Mouse (Mus musculus): ENCODE measurements around the gene Relt. TPM values are rescaled to one million over a fixed set of nuclear protein-coding genes. Genes with fewer than 3 reads are reported as not detected.

Relt gene
- polyA plus RNA-seq, 1 experiment from 2014 or later, result 4.0 TPM

GRCm38 (mm10) chr7:100845026-100845400, 18.2 kb downstream of the Relt start:
- Histone ChIP-seq H3K4me3 (replicated peaks; ENCODE audit: low read length) (no peak overlapping the region), H3K9me3 (replicated peaks; ENCODE audit: control insufficient read depth, low read length) (no peaks in the 10 kb centered on the region), H3K9ac (ENCODE audit: low read length) (no peak overlapping the region), H3K4me1 (ENCODE audit: control insufficient read depth, insufficient read depth, low read length) (peaks cover 10% of the 10 kb centered on the region), H3K36me3 (ENCODE audit: control insufficient read depth, insufficient read depth, low read length) (no peaks in the 10 kb centered on the region), H3K27me3 (ENCODE audit: control insufficient read depth, insufficient read depth, low read length) (no peaks in the 10 kb centered on the region), H3K4me2 (ENCODE audit: low read depth, low read length) (no peak overlapping the region), H3K27ac (ENCODE audit: low read length) (peak overlapping the region; percentile 78)
- no peak for ATAC-seq (ENCODE audit: insufficient read depth, low FRiP score)

DNA sequence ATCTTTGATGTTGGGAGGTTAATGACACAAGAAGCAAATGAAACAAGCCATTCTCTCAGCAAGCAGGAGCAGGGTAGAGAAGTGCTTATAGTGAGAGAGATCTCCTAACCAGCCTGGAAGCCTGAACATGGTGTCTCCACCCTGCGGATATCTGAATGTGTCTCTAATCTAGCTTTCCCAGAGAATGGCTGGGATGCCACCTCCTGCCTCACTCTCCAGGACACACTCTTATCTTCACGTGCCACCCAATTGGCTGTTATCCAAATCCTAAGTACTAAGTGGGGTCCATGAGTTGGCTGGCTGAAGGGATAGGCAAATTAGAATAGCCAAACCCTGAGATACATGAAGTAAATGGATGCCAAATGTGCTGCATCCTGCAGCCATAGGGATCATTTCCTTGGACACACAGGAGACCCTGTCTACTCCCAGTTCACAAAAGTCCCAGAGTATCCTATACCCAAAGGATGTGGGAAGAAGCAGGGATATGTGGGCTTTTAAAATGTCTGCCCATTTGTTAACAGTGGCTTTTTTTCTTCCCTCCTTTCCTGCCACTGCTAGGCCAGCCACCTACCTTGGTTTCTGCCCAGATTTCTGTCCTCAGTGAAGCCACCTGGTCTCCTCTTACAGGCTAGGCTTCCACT, 18.7 kb downstream of the Relt start:
- ATAC-seq (ENCODE audit: insufficient read depth, low FRiP score), result peak; percentile 59; the same call in 1 of the 2 replicates
- no peak overlapping the region for H3K4me3 ChIP-seq (replicated peaks; ENCODE audit: low read length)
- H3K4me2 ChIP-seq (ENCODE audit: low read depth, low read length), result no peak overlapping the region
- 54% methylated on average over 2 of the region's 2 CpGs for WGBS
- H3K27me3 ChIP-seq (ENCODE audit: control insufficient read depth, insufficient read depth, low read length), result no peaks in the 10 kb centered on the region
- H3K9me3 ChIP-seq (replicated peaks; ENCODE audit: control insufficient read depth, low read length), result no peaks in the 10 kb centered on the region
- no peak overlapping the region for H3K9ac ChIP-seq (ENCODE audit: low read length)
- peak overlapping the region; percentile 78 for H3K27ac ChIP-seq (ENCODE audit: low read length)
- no peaks in the 10 kb centered on the region for H3K36me3 ChIP-seq (ENCODE audit: control insufficient read depth, insufficient read depth, low read length)
- peaks cover 10% of the 10 kb centered on the region for H3K4me1 ChIP-seq (ENCODE audit: control insufficient read depth, insufficient read depth, low read length)

- H3K4me3 ChIP-seq (replicated peaks; ENCODE audit: low read length), result no peak overlapping the region
- H3K9me3 ChIP-seq (replicated peaks; ENCODE audit: control insufficient read depth, low read length), result no peaks in the 10 kb centered on the region
- no peak; the same call in 1 of the 2 replicates for ATAC-seq (ENCODE audit: insufficient read depth, low FRiP score)
- H3K9ac ChIP-seq (ENCODE audit: low read length), result no peak overlapping the region
- 83% methylated on average over 2 of the region's 2 CpGs for WGBS
- no peak overlapping the region for H3K27ac ChIP-seq (ENCODE audit: low read length)
- no peaks in the 10 kb centered on the region for H3K27me3 ChIP-seq (ENCODE audit: control insufficient read depth, insufficient read depth, low read length)
- no peaks in the 10 kb centered on the region for H3K36me3 ChIP-seq (ENCODE audit: control insufficient read depth, insufficient read depth, low read length)
- H3K4me2 ChIP-seq (ENCODE audit: low read depth, low read length), result no peak overlapping the region
- peaks cover 10% of the 10 kb centered on the region for H3K4me1 ChIP-seq (ENCODE audit: control insufficient read depth, insufficient read depth, low read length)
Measured at GRCm38 (mm10) chr7:100843866-100844265, 19.4 kb downstream of the Relt start.

- 93% methylated on average over 5 of the region's 5 CpGs for WGBS
- H3K4me2 ChIP-seq (ENCODE audit: low read depth, low read length), result no peak overlapping the region
- H3K4me1 ChIP-seq (ENCODE audit: control insufficient read depth, insufficient read depth, low read length), result peaks cover 10% of the 10 kb centered on the region
- H3K27ac ChIP-seq (ENCODE audit: low read length), result no peak overlapping the region
- H3K4me3 ChIP-seq (replicated peaks; ENCODE audit: low read length), result no peak overlapping the region
- no peaks in the 10 kb centered on the region for H3K36me3 ChIP-seq (ENCODE audit: control insufficient read depth, insufficient read depth, low read length)
- no peak for ATAC-seq (ENCODE audit: insufficient read depth, low FRiP score)
- H3K27me3 ChIP-seq (ENCODE audit: control insufficient read depth, insufficient read depth, low read length), result no peaks in the 10 kb centered on the region
- H3K9ac ChIP-seq (ENCODE audit: low read length), result no peak overlapping the region
- no peaks in the 10 kb centered on the region for H3K9me3 ChIP-seq (replicated peaks; ENCODE audit: control insufficient read depth, low read length)
Measured at GRCm38 (mm10) chr7:100842175-100842574, 21.1 kb downstream of the Relt start.

DNA sequence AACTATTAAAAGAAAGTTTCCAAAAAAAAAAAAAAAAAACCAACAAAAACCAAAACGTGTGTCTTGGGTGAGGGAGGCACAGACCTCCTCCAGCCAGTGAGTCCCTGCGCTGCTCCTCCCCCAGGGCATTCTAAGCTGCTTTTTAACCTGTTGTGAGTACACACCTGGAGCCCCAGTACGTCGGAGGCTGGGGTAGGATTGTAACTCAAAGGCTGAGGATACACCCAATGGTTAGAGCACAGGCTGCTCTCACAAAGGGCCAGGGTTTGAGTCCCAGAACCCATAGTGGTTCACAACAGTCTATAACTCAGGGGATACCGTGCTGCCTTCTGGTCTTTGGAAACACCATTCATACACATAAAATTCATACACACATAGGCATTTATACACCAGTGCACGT, 21.6 kb downstream of the Relt start:
- Histone ChIP-seq H3K4me1 (ENCODE audit: control insufficient read depth, insufficient read depth, low read length) (peaks cover 10% of the 10 kb centered on the region), H3K4me3 (replicated peaks; ENCODE audit: low read length) (no peak overlapping the region), H3K36me3 (ENCODE audit: control insufficient read depth, insufficient read depth, low read length) (no peaks in the 10 kb centered on the region), H3K27ac (ENCODE audit: low read length) (no peak overlapping the region), H3K4me2 (ENCODE audit: low read depth, low read length) (no peak overlapping the region), H3K9me3 (replicated peaks; ENCODE audit: control insufficient read depth, low read length) (no peaks in the 10 kb centered on the region), H3K9ac (ENCODE audit: low read length) (no peak overlapping the region), H3K27me3 (ENCODE audit: control insufficient read depth, insufficient read depth, low read length) (no peaks in the 10 kb centered on the region)
- WGBS, result 87% methylated on average over 6 of the region's 6 CpGs
- ATAC-seq (ENCODE audit: insufficient read depth, low FRiP score), result no peak

GRCm38 (mm10) chr7:100840906-100841305, 22.3 kb downstream of the Relt start:
- no peaks in the 10 kb centered on the region for H3K36me3 ChIP-seq (ENCODE audit: control insufficient read depth, insufficient read depth, low read length)
- no peak for ATAC-seq (ENCODE audit: insufficient read depth, low FRiP score)
- no peak overlapping the region for H3K9ac ChIP-seq (ENCODE audit: low read length)
- no peak overlapping the region for H3K4me2 ChIP-seq (ENCODE audit: low read depth, low read length)
- H3K4me3 ChIP-seq (replicated peaks; ENCODE audit: low read length), result no peak overlapping the region
- H3K27ac ChIP-seq (ENCODE audit: low read length), result no peak overlapping the region
- H3K27me3 ChIP-seq (ENCODE audit: control insufficient read depth, insufficient read depth, low read length), result no peaks in the 10 kb centered on the region
- H3K9me3 ChIP-seq (replicated peaks; ENCODE audit: control insufficient read depth, low read length), result no peaks in the 10 kb centered on the region
- peaks cover 10% of the 10 kb centered on the region for H3K4me1 ChIP-seq (ENCODE audit: control insufficient read depth, insufficient read depth, low read length)
- WGBS, result 100% methylated on average over 1 of the region's 1 CpGs

DNA sequence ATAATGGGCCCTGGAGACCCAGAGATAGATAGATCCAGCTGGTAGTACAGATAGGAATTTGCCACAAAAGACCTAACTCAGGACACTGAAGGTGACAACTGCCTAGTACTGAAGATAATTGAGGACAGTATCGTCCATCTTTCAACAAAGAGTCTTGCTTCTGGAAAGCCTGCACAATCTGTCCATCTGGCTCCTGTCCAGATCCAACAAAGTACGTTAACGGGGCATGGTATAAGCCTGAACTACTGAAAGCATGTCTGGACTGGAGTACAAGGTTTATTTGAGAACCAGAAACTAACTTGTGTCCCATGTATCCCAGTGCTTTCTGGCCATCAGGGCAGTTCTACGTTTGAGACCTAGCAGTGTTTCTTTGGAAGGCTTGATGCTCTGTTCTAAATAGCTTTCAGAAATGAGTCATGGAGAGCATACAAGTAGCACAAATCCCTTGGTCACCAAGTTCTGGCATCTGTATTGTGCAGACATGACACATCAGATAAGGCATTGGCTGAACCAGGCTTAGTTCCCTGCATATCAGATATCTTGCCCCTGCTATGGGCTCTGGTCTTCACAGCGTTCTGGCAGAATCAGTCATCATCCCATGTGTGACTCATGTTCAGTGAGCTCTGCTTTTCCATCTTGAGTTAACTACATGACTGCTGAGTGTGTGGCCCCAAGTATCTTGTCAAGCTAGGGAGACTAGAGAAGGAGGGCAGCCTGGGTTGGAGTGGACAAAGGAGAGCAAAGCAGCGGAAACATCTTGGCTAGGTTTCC, 23.4 kb downstream of the Relt start:
- Histone ChIP-seq H3K36me3 (ENCODE audit: control insufficient read depth, insufficient read depth, low read length) (no peaks in the 10 kb centered on the region), H3K27me3 (ENCODE audit: control insufficient read depth, insufficient read depth, low read length) (no peaks in the 10 kb centered on the region), H3K9me3 (replicated peaks; ENCODE audit: control insufficient read depth, low read length) (no peaks in the 10 kb centered on the region), H3K4me2 (ENCODE audit: low read depth, low read length) (no peak overlapping the region), H3K27ac (ENCODE audit: low read length) (no peak overlapping the region), H3K4me1 (ENCODE audit: control insufficient read depth, insufficient read depth, low read length) (peaks cover 3% of the 10 kb centered on the region), H3K9ac (ENCODE audit: low read length) (no peak overlapping the region), H3K4me3 (replicated peaks; ENCODE audit: low read length) (no peak overlapping the region)
- WGBS, result 61% methylated on average over 6 of the region's 6 CpGs
- ATAC-seq (ENCODE audit: insufficient read depth, low FRiP score), result no peak

- no peak for ATAC-seq (ENCODE audit: insufficient read depth, low FRiP score)
- 65% methylated on average over 1 of the region's 1 CpGs for WGBS
- Histone ChIP-seq H3K4me2 (ENCODE audit: low read depth, low read length) (no peak overlapping the region), H3K9ac (ENCODE audit: low read length) (no peak overlapping the region), H3K36me3 (ENCODE audit: control insufficient read depth, insufficient read depth, low read length) (no peaks in the 10 kb centered on the region), H3K27ac (ENCODE audit: low read length) (no peak overlapping the region), H3K9me3 (replicated peaks; ENCODE audit: control insufficient read depth, low read length) (no peaks in the 10 kb centered on the region), H3K27me3 (ENCODE audit: control insufficient read depth, insufficient read depth, low read length) (no peaks in the 10 kb centered on the region), H3K4me3 (replicated peaks; ENCODE audit: low read length) (no peak overlapping the region), H3K4me1 (ENCODE audit: control insufficient read depth, insufficient read depth, low read length) (no peaks in the 10 kb centered on the region)
Measured at GRCm38 (mm10) chr7:100837701-100838100, 25.5 kb downstream of the Relt start.

DNA sequence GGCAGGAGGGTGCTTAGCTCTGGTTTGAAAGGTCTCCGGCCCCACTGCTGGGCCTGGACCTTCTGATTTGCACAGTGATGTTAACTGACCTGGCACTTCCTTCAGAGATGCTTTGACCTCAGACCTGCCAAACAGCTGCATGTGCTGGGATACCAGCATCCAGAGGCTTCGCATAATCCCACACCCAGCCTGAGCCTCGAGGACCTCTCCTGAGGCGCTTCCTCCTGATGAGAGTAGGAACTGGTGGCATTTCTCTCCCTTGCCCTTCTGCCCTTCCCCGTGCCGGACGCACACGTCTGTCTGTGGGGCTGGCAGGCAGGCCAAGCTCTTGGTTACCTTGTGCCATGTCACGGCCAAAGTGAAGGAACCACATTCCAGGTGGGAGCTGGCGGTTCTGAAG, 26.6 kb downstream of the Relt start:
- no peak overlapping the region for H3K9ac ChIP-seq (ENCODE audit: low read length)
- no peaks in the 10 kb centered on the region for H3K9me3 ChIP-seq (replicated peaks; ENCODE audit: control insufficient read depth, low read length)
- H3K4me2 ChIP-seq (ENCODE audit: low read depth, low read length), result no peak overlapping the region
- no peaks in the 10 kb centered on the region for H3K27me3 ChIP-seq (ENCODE audit: control insufficient read depth, insufficient read depth, low read length)
- ATAC-seq (ENCODE audit: insufficient read depth, low FRiP score), result no peak
- H3K27ac ChIP-seq (ENCODE audit: low read length), result no peak overlapping the region
- H3K4me3 ChIP-seq (replicated peaks; ENCODE audit: low read length), result no peak overlapping the region
- 91% methylated on average over 10 of the region's 10 CpGs for WGBS
- no peaks in the 10 kb centered on the region for H3K4me1 ChIP-seq (ENCODE audit: control insufficient read depth, insufficient read depth, low read length)
- H3K36me3 ChIP-seq (ENCODE audit: control insufficient read depth, insufficient read depth, low read length), result no peaks in the 10 kb centered on the region
